Mouse (Mus musculus) adrenal gland, postnatal 36 days (tissue): ENCODE measurements at regions not wholly inside any gene's neighbourhood (a gene's known extent, or its start where the extent isn't known, plus 50 kb on each side); places are given as distances from the start of the nearest gene placed in this dataset.

ENCODE experiments used
- DNase-seq, 2 experiments: peaks; one replicate each; pipeline ENCODE4 v3.0.0; 2021; ENCODE audit warnings: mixed read lengths in 1 of 2

DNA sequence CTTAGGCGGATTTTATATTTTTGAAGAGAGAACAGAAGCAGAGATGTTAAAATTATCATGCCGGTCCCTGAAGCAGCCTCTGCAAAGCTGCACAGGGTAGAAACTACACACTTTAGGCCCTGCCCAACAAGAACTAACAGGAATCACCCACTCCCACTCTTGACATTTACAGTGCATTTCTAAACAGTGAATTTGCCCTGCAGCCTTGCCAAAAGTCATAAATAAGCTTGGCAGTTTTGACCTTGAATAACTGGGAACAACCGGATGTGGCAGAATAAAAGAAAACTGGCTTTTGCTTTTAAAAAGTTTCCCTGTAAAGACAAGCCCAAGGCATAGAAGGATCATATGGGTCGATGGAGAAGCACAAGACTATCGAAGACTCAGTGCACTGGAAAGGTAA is 460.1 kb upstream of the Grid2 start:
- DNase-seq = peak; percentile 28 to 55
